Mouse (Mus musculus) C2C12 (cell line): Measurements from ENCODE around the gene Nr4a1. TPM values are rescaled to one million over a fixed set of nuclear protein-coding genes. Genes with fewer than 3 reads are reported as not detected.

Source experiments
- H3K27me3 ChIP-seq: one replicate; pipeline ENCODE4 v1.6.1; 2011; ENCODE audit not compliant: control insufficient read depth, insufficient read depth, insufficient read length
- H3K36me3 ChIP-seq: one replicate; pipeline ENCODE4 v1.6.1; 2011; ENCODE audit not compliant: control insufficient read depth, insufficient read depth
- H3K4me3 ChIP-seq: one replicate; pipeline ENCODE4 v1.5.1; 2011; ENCODE audit warnings: mild to moderate bottlenecking, control low read depth; ENCODE audit not compliant: poor library complexity, insufficient read depth, severe bottlenecking
- H3K79me2 ChIP-seq: one replicate; pipeline ENCODE4 v1.6.1; 2011; ENCODE audit not compliant: control insufficient read depth, insufficient read depth
- H3K79me3 ChIP-seq: one replicate; pipeline ENCODE4 v1.6.1; 2011; ENCODE audit warnings: low read depth, control low read depth
- H3ac ChIP-seq: one replicate; pipeline ENCODE3; 2011; ENCODE audit warnings: low read depth; ENCODE audit not compliant: control insufficient read depth, insufficient read length
- CEBPB ChIP-seq: IDR thresholded peaks from one replicate; pipeline ENCODE4 v1.6.1; 2011; ENCODE audit warnings: low read depth, mild to moderate bottlenecking, control low read depth, moderate library complexity
- CTCF ChIP-seq: IDR thresholded peaks from one replicate; pipeline ENCODE4 v1.5.1; 2011; ENCODE audit not compliant: control insufficient read depth, insufficient read depth, insufficient read length
- FOSL1 ChIP-seq: IDR thresholded peaks from one replicate; pipeline ENCODE4 v1.8.0; 2011; ENCODE audit warnings: mild to moderate bottlenecking, low read length; ENCODE audit not compliant: poor library complexity, insufficient read depth, severe bottlenecking
- MAX ChIP-seq: IDR thresholded peaks from one replicate; pipeline ENCODE4 v1.6.1; 2011; ENCODE audit warnings: mild to moderate bottlenecking, control low read depth
- MYOD1 ChIP-seq: IDR thresholded peaks from one replicate; pipeline ENCODE4 v1.6.1; 2011; ENCODE audit warnings: low read depth; ENCODE audit not compliant: control insufficient read depth, insufficient read length
- MYOG ChIP-seq: IDR thresholded peaks from one replicate; pipeline ENCODE4 v1.6.1; 2011; ENCODE audit not compliant: control insufficient read depth, insufficient read length; ENCODE audit errors: extremely low read depth
- USF1 ChIP-seq: IDR thresholded peaks from one replicate; pipeline ENCODE4 v1.6.1; 2011; ENCODE audit warnings: low read depth, mild to moderate bottlenecking, control low read depth, moderate library complexity
- polyA plus RNA-seq: library from polyadenylated mRNA; unstranded; fragments of >200 nt; fragmentation: generic; extraction: Trizol; gene quantifications from one replicate; pipeline ENCODE4 v1.2.1, GENCODE M21; 2012; ENCODE audit warnings: missing spikeins

Gene Nr4a1
- polyA plus RNA-seq, 1 experiment = 8.1 TPM

GRCm38 (mm10) chr15:101295616-101296015, 41.5 kb downstream of the Nr4a1 start:
- Histone ChIP-seq H3K27me3 (no peaks in the 10 kb centered on the region), H3K4me3 (no peak overlapping the region), H3K79me2 (no peaks in the 10 kb centered on the region), H3K36me3 (peaks cover 15% of the 10 kb centered on the region), H3ac (no peak overlapping the region), H3K79me3 (no peaks in the 10 kb centered on the region)
- no peak for TF ChIP-seq FOSL1
- no peak for TF ChIP-seq MYOG
- no peak for TF ChIP-seq USF1
- TF ChIP-seq CTCF = no peak
- TF ChIP-seq MYOD1 = no peak
- no peak for TF ChIP-seq MAX
- TF ChIP-seq CEBPB = no peak

DNA sequence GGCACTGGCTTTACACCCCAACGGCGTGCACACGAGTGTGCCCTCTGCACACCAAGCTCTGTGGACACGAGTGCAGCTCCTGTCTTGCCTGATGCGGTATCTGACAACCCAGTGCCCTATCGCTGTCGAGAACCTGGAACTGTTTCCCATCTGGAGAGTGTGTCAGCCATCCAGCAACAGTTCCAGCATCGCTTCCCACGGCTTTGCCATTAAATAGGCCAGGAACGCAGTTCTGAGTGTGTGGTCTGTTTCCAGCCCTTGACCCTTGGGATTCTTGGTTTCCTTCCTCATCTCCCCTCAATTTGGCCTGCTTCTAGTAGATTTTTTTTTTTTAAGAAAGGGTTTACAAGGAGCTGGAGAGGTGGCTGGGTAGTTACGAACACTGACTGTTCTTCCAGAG, 42.0 kb downstream of the Nr4a1 start:
- H3K4me3 ChIP-seq = no peak overlapping the region
- H3K27me3 ChIP-seq = no peaks in the 10 kb centered on the region
- TF ChIP-seq MAX (no peak), MYOD1 (no peak)
- H3K79me3 ChIP-seq = no peaks in the 10 kb centered on the region
- no peaks in the 10 kb centered on the region for H3K79me2 ChIP-seq
- H3ac ChIP-seq = no peak overlapping the region
- H3K36me3 ChIP-seq = peaks cover 10% of the 10 kb centered on the region

DNA sequence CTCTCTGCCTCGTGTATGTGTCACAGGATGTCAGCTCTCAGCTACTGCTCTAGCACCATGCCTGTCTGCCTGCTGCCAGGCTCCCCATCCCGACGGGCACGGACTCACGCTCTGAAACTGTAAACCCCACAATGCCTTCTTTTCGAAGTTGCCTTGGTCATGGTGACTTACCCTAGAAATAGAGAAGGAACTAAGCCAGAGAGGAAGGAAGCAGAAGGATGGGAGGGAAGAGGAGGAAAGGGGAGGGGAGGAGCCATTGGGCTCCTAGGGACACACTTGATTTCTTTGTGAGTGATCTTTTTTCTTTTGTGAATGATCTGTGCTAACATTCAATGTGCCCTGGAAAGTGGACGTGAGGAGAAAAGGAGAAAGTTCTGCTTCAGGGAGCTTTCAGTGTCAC, 43.9 kb downstream of the Nr4a1 start:
- H3K27me3 ChIP-seq = no peaks in the 10 kb centered on the region
- H3ac ChIP-seq = no peak overlapping the region
- H3K36me3 ChIP-seq = no peaks in the 10 kb centered on the region
- H3K4me3 ChIP-seq = no peak overlapping the region
- TF ChIP-seq MAX (no peak), MYOG (no peak), FOSL1 (no peak), CTCF (no peak), USF1 (no peak), CEBPB (no peak), MYOD1 (no peak)
- no peaks in the 10 kb centered on the region for H3K79me2 ChIP-seq
- H3K79me3 ChIP-seq = no peaks in the 10 kb centered on the region

- TF ChIP-seq CEBPB (no peak), MYOG (no peak), FOSL1 (no peak), USF1 (no peak), MAX (no peak), CTCF (no peak), MYOD1 (no peak)
- no peak overlapping the region for H3ac ChIP-seq
- no peak overlapping the region for H3K4me3 ChIP-seq
- H3K79me3 ChIP-seq = no peaks in the 10 kb centered on the region
- no peaks in the 10 kb centered on the region for H3K79me2 ChIP-seq
- no peaks in the 10 kb centered on the region for H3K36me3 ChIP-seq
- no peaks in the 10 kb centered on the region for H3K27me3 ChIP-seq
Observed at GRCm38 (mm10) chr15:101298550-101298949, 44.5 kb downstream of the Nr4a1 start.

DNA sequence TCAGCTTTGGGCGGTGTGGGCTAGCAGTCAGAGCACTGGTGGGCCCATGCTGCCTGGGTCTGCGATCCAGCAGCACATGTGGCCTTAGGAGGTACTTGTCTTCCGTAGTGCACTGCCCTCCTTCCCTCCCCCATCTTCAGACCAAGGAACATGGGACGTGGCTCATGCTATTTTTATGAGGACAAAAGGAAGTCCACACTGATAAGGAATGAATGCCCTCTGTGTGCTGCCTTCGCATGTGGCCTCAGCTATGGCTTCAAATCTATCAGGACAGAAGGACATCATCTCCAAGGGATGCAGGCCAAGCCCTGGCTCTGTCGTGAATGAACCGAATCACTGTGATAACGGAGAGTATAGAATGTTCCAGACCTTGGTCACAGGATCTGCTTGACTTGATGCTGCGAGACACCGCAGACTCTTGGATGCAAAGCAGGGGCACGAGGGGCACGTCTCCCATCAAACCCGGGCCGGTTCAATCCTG, 45.5 kb downstream of the Nr4a1 start:
- Histone ChIP-seq H3K79me2 (no peaks in the 10 kb centered on the region), H3ac (no peak overlapping the region), H3K36me3 (no peaks in the 10 kb centered on the region), H3K27me3 (no peaks in the 10 kb centered on the region), H3K4me3 (no peak overlapping the region), H3K79me3 (no peaks in the 10 kb centered on the region)
- TF ChIP-seq USF1 = no peak
- no peak for TF ChIP-seq CEBPB
- no peak for TF ChIP-seq MYOG
- TF ChIP-seq MAX = no peak

DNA sequence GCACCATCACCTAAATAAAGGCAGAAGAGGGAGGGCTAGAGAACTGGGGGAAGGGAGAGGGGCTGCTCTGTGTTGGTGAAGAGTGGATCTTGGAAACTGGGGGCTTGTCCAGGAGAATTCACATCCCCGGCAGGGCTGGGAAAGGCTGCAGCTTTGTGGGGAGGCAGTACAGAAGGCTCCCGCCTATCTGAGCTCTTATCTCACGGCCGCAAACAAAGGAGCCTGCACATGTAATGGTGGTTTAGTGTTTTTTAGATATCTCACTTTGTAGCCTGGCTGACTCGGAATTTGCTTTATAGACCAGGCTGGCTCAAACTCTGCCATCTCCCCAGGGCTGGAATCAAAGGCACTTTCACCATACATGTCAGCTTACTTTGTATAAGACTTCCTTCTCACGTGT, 46.1 kb downstream of the Nr4a1 start:
- H3K27me3 ChIP-seq = no peaks in the 10 kb centered on the region
- no peak overlapping the region for H3K4me3 ChIP-seq
- no peak overlapping the region for H3ac ChIP-seq
- H3K79me2 ChIP-seq = no peaks in the 10 kb centered on the region
- H3K79me3 ChIP-seq = no peaks in the 10 kb centered on the region
- no peaks in the 10 kb centered on the region for H3K36me3 ChIP-seq
- TF ChIP-seq MYOG (no peak), CTCF (no peak), MAX (no peak), CEBPB (no peak), MYOD1 (no peak), FOSL1 (no peak), USF1 (no peak)
